Mouse (Mus musculus) adrenal gland, adult 8-10 months (tissue): ENCODE measurements around the gene Gm20388. TPM values are rescaled to one million over a fixed set of nuclear protein-coding genes. Genes with fewer than 3 reads are reported as not detected.
A peak's percentile ranks its signal among the peaks of the same experiment; 100 is the strongest.

Experiments
- DNase-seq: peaks from one replicate; pipeline ENCODE4 v3.0.0; 2022
- total RNA-seq, 4 experiments: library from RNA; stranded (reverse); gene quantifications; 2 replicates each; pipeline ENCODE4 v1.2.4; 2022

Gene Gm20388
- total RNA-seq, 4 experiments from 2014 or later = 1.7 to 16.9 (median 5.8) TPM

- peak; percentile 34 for DNase-seq
Observed at GRCm38 (mm10) chr8:121966714-121967448, 2056.2 kb downstream of the Gm20388 start.

- no peak for DNase-seq
Observed at GRCm38 (mm10) chr8:121967977-121968376, 2057.3 kb downstream of the Gm20388 start.

DNA sequence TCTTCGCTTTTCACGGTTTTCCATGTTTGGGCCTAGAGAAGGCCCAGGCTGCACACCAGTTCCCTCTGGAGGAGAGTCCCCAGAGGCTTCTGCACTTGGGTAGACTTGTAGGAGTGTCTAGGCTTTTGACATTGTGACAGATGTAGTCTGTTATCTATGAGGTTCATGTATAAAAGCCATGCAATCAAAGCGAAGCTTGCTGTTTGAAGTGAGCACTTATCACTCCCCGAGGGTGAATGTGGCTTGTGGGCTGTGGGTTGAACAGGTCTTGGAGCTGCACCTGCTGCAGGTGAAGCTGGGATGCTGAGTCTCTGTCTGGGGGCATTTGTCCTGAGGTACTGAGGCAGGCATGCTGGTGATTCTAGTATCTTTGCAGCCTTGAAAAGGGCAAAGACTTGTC is 2057.9 kb downstream of the Gm20388 start:
- DNase-seq = no peak

GRCm38 (mm10) chr8:121970225-121970624 is 2059.6 kb downstream of the Gm20388 start:
- no peak for DNase-seq

DNA sequence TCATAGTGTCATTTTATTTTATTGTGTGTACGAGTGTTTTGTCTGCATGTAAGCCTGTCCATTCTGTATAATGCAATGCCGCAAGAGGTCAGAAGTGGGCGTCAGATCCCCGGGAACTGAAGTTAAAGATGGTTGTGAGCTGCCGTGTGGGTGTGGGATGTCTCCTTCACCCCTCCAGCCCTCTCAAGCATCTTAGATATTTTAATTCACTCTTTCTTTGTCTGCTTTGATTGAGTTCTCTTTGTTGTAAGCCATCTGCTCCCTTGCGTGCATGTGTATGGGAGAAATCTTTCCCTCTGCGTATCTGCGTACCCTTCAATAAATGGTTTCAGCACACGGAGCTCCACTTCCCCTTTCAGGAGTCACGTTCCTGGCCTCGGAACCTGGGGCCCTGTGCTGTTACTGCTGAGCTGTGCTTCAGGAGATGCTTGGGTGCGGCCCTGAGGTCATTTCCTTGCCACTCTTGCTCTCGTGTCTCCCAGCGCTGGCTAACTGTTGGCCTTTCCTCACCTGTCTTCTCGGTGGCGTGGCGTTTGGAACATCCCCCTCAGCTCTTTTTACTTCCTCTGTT is 2060.9 kb downstream of the Gm20388 start:
- DNase-seq = no peak

- no peak for DNase-seq
Observed at GRCm38 (mm10) chr8:121973906-121974305, 2063.3 kb downstream of the Gm20388 start.

DNA sequence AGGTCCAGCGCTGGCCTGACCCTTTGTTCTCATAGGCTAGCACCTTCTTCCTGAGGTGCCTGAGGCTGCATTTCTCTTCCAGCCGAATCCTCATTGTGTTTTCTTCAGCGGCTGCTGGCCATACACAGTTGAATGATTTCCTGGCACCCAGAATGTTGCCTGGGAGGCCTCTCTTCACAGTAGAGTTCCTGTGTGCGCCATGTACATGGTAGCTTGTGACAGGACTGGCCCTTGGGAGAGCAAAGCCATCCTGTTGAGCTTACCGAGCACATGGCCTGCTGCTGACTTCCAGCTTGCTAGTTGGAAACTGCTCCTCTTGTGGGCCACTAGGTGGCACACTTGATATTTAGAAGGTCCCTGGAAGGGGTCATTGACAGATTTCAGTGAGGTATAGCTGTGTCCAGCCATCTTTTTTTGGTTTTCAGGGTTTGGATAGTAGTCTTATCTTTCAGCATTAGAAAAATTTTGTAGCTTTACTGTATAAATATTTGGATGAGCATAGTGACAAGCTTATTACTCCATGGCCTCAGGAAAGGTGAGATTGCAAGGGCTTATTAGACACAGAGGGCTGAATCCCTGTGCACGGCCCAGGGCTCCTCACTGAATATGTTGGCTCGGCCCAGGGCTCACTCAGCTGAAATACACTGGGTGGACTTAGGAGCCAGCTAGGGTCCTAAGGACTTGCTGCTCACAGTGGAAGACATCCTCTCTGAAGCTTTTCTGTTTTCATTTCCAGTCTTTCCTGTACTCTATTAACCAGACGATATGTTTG is 2067.4 kb downstream of the Gm20388 start:
- DNase-seq = no peak

DNA sequence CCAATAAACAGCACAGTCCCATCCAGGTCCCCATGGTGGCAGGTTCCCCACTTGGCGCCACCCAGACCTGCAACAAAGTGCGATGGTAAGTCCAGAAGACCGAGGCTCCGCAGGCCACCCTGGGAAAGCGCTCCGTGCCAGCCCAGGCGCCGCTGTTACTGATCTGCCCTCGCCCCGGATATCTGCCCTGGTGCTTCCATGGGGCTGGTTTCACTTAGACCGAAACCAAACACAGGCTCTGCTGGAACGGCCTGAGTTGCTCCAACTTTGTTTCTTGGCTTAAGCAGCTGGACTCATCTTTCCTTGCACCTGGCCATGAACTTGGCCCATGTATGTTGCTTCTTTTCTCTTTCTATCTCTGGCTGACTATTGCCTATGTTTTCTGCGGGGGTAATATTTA is 2068.0 kb downstream of the Gm20388 start:
- no peak for DNase-seq

- no peak for DNase-seq
Observed at GRCm38 (mm10) chr8:121980792-121981519, 2070.3 kb downstream of the Gm20388 start.

GRCm38 (mm10) chr8:121981520-121981895 is 2070.9 kb downstream of the Gm20388 start:
- DNase-seq = no peak

DNA sequence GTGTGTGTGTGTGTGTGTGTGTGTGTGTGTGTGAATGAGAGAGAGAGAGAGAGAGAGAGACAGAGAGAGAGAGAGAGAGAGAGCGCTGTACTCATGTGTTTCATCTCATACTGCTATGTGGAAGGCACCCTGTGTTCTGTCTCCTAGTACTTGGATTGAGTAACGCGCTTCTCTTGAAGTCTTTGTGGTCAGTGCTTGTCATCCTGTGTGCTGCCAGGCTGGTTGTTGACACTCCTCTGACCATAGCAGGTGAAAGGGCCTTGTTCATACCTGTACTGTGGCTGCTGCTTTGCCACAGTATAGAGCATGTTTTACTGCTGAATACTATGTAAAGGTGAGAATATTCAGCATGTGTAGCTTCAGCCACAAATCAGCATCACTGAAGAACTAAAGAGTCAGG is 2075.0 kb downstream of the Gm20388 start:
- DNase-seq = no peak

DNA sequence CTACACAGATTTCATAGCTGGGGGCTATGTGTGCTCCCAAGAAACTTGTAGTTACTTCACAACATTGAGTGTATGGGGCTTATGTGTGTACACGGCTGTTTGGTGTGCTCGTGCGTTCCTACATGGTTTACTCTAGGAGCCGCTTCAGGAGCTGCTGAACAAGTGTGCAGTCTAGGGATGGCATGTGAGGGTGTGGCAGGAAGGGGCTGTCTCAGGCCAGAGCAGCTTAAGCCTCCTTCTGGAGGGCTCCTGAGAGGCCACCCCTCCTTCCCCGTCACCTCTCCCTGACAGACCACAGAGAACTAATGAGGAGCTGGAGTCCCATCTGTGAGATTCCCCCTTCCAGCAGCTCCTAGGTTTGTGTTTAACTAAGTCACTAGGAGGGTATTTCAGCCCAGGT is 2077.3 kb downstream of the Gm20388 start:
- DNase-seq = no peak

GRCm38 (mm10) chr8:121990506-121991255 is 2080.0 kb downstream of the Gm20388 start:
- no peak for DNase-seq

DNA sequence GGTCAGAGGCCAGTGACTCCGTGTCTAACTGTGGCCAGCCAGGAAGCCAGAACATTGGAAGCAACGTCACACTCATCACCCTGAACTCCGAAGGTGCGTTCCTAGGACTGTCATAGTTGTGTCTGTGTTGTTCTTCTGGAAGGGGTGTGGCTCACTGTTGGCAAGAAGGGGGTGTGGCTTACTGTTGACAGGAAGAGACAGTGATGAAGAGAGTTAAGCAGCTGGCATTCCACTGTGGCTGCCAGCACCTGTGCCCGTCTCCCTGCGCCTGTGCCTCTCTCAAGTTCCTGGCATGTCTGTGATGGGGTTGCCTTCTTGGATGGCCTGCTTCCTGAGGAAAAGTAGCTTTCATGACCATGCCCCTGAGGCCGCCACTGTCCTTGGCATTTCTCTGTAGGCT is 2081.0 kb downstream of the Gm20388 start:
- no peak for DNase-seq

DNA sequence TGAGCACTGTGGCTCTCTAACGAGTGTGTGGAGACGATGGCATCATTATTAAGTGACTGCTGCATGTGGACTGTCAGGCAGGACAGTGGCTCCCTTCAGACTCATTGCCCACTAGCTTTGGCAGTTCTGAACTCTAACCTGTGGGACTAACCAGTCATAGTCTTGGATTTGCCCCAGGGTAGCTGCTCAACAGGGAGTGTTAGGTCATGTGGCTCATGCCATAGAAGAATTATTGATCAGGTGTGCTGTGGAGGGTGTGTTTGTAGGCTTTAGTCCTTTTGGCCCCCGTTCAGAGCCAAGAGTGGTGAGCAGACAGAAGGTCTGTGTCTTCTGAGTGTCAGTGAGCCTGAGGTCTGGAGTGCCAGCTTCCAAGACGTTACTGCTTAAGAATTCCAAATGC is 2082.3 kb downstream of the Gm20388 start:
- no peak for DNase-seq

DNA sequence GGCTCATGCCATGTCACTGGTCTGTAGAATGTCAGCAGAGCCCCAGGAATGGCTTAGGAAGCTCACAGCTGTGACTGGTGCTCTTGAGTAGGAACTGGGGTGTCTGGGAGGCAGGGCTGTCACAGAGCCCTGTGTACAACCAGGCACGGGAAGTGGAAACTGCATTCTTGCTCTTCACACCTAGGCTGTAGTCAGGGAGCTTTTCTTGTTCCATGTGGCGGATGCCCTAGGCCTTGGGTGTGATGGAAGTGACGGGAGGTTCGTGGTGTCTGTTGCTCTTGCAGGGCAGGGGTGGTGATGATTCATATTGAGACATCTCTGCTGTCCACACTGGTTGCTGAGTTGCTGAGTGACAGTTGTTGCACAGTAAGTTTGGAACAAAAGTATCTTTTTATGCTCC is 2084.5 kb downstream of the Gm20388 start:
- no peak for DNase-seq

DNA sequence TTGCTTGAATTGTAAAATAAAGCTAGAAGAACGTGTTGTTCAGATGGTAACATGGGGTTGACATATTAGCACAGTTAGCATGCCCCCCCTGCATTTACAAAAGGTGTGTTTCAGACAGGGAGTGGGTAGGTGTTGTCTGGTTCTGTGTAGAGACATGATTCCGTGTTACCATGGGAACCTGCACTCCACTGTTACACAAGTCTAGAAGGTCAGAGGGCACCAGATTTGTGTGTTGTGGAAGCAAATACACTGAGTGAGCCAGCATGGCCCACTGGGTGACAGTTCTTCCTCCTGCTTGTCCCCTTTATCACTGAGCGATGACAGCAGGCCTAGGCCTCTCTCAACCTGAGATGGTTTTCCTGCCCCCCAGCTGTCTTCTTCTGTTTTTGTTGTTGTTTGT is 2085.3 kb downstream of the Gm20388 start:
- DNase-seq = no peak

DNA sequence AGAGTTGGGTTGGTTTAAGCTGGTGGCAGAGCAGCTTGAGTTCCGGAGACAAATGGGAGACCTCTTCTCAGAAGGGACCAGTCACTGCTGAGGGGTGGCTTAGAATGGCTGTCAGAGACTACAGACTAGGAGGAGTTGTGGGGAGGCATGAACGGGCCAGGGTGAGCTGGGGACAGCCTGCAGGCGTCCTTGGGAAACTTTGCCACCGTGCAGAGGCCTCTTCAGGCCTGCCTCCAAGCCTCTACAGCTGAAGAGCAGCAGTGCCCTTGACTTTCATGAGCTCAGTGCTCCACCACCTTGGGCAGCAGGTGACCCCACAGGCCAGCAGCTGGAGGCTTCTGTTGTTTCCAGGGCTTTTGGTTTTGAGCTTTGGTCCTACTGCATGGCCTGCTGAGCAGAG is 2088.0 kb downstream of the Gm20388 start:
- peak; percentile 48 for DNase-seq

DNA sequence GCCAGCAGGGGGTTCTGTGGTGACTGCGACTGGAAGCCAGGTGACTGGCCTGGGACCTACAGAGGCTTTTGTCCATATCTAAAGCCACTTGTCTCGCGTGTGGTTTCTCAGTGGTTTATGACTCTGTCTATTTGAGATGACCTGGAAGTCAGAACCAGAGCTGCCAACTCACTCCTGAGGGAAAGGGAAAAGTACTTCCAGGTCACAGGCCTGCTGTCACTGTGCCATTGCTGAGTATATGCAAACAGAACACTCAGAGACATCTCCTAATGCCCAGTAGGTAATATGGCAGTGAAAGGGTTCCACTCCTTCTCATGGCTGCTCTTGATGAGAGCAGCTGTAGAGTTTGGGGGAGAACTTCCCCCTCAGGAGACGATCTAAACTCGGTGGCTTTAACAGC is 2088.6 kb downstream of the Gm20388 start:
- no peak for DNase-seq

DNA sequence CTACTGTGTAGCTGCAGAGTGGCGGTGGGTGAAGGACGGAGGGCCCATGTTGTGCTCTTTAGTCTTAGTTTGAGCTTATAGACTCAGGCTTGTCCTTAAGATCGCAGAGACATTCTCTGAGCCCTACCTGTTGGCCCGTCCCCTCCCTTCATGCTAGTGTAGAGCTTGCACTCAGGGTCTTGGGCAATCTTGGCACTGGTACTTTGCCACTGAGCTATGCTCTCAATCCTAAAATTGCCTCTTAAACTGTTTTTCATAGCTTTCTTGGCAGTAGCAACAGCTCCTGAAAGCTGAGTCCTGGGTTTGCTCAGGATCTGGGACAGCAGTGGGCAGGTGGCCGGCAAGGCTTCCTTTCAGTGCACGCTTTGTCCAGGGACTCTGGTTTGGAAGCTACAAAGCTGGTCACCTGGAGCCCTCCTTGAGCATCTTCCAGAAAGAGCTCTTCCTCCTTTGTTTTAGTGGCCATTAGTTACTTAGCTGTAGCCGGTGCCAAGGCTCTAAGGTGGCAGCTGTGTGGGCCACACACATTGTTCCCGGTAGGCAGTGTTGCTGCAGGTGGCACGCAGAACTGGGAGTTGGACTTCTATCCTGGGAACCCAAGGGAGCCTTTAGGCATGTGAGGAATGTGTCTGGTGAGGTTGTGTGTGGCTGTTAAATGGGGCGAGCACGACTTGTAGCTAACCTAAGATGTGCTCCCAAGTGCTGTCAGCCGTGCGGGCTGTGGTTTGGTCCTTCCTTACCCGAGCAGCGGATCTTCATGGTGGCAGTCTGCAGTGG is 2090.9 kb downstream of the Gm20388 start:
- no peak for DNase-seq

DNA sequence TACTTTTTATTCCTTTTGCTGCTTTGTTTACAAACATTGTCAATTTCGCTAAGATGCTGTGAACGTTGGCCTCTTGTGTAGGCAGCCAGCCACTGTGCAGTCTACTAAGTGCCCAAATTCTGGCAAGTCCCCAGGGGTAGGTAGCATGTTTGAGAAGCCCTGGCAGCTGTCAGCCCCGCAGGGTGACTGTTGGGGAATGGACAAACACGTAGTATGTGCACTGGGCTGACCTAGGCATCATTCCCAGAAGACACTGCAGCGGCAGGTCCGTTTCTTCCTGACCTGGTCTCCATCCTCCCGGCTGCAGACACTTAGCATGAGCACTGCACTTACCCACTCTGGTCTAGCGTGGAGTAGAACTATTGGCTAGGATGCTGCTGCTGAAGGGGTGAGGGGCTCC is 2093.0 kb downstream of the Gm20388 start:
- no peak for DNase-seq

DNA sequence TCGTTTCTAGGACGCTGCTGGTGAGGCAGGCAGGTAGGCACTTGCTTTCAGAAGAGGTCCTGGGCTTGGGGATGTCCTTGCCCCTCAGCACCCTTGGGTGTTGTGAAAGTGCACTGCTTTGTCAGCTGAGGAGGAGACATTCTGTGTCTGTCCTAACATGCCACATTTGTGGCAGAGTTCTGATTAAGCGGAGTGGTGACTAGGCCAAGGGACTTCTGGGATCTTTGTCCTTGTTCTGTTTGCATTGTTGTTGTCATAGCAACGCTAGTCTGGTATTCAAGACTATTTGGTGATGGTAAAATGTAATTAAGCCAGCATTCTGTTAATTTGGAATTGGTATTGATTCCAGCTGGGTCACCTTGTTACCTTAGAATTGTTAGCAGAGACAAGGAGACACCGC is 2093.5 kb downstream of the Gm20388 start:
- no peak for DNase-seq
